Mouse (Mus musculus): ENCODE results near the gene Hspa2. TPM values are rescaled to one million over a fixed set of nuclear protein-coding genes. Genes with fewer than 3 reads are reported as not detected.

Gene Hspa2
- 1 to 10 TPM; 4.3 to 7.3 (median 4.8) TPM for total RNA-seq (2022)

GRCm38 (mm10) chr12:76403886-76404537, at the start of gene Hspa2:
Gene Hspa2, plus strand, starts transcription at chr12:76404176.
- peak; percentile 99 for DNase-seq (ENCODE audit: low spot score in 2 of 2)

- no peak for DNase-seq (ENCODE audit: low spot score in 2 of 2)
Observed at GRCm38 (mm10) chr12:76360868-76361267, 43.1 kb upstream of the Hspa2 start.

GRCm38 (mm10) chr12:76361405-76362302, 42.3 kb upstream of the Hspa2 start:
- DNase-seq (ENCODE audit: low spot score in 2 of 2): no peak

- DNase-seq (ENCODE audit: low spot score in 2 of 2): no peak
Observed at GRCm38 (mm10) chr12:76362303-76362676, 41.7 kb upstream of the Hspa2 start.

- no peak for DNase-seq (ENCODE audit: low spot score in 2 of 2)
Observed at GRCm38 (mm10) chr12:76366276-76366675, 37.7 kb upstream of the Hspa2 start.

- DNase-seq (ENCODE audit: low spot score in 2 of 2): no peak
Observed at GRCm38 (mm10) chr12:76367096-76367995, 36.6 kb upstream of the Hspa2 start.

GRCm38 (mm10) chr12:76368201-76368789, 35.7 kb upstream of the Hspa2 start:
- DNase-seq (ENCODE audit: low spot score in 2 of 2): no peak

- DNase-seq (ENCODE audit: low spot score in 2 of 2): no peak
Observed at GRCm38 (mm10) chr12:76368790-76369205, 35.2 kb upstream of the Hspa2 start.

- peak; percentile 78 to 86 for DNase-seq (ENCODE audit: low spot score in 2 of 2)
Observed at GRCm38 (mm10) chr12:76369206-76369977, 34.6 kb upstream of the Hspa2 start, which contains the start of gene Zbtb25. Gene Zbtb25, minus strand, starts transcription at chr12:76369602.

- DNase-seq (ENCODE audit: low spot score in 2 of 2): peak; percentile 56 to 75
Observed at GRCm38 (mm10) chr12:76369978-76370830, 33.8 kb upstream of the Hspa2 start, which contains the start of gene Zbtb1. Gene Zbtb1, plus strand, starts transcription at chr12:76370266.

GRCm38 (mm10) chr12:76370831-76371571, 33.0 kb upstream of the Hspa2 start:
- peak; percentile 63 to 68 for DNase-seq (ENCODE audit: low spot score in 2 of 2)

GRCm38 (mm10) chr12:76372046-76372445, 31.9 kb upstream of the Hspa2 start:
- no peak for DNase-seq (ENCODE audit: low spot score in 2 of 2)

GRCm38 (mm10) chr12:76372881-76373818, 30.8 kb upstream of the Hspa2 start:
- DNase-seq (ENCODE audit: low spot score in 2 of 2): no peak

- no peak for DNase-seq (ENCODE audit: low spot score in 2 of 2)
Observed at GRCm38 (mm10) chr12:76373991-76374390, 30.0 kb upstream of the Hspa2 start.

GRCm38 (mm10) chr12:76374911-76375310, 29.1 kb upstream of the Hspa2 start:
- DNase-seq (ENCODE audit: low spot score in 2 of 2): no peak

GRCm38 (mm10) chr12:76375506-76375905, 28.5 kb upstream of the Hspa2 start:
- DNase-seq (ENCODE audit: low spot score in 2 of 2): no peak

GRCm38 (mm10) chr12:76376649-76377048, 27.3 kb upstream of the Hspa2 start:
- DNase-seq (ENCODE audit: low spot score in 2 of 2): no peak

Data from gastrocnemius, adult 8-10 months (tissue).